Mouse (Mus musculus): ENCODE measurements around the gene Ddx19b. TPM values are rescaled to one million over a fixed set of nuclear protein-coding genes. Genes with fewer than 3 reads are reported as not detected.
"Not testable (repeated sequence)": the region's sequence is repeated elsewhere in the genome, so short reads cannot be mapped to it uniquely, and the experiment has no call there.

Gene Ddx19b
- polyA plus RNA-seq, 1 experiment = 5.6 TPM

- no peaks in the 10 kb centered on the region for H3K79me3 ChIP-seq (ENCODE audit: low read depth)
- H3K36me3 ChIP-seq (ENCODE audit: control insufficient read depth, insufficient read depth) = peaks cover 60% of the 10 kb centered on the region
- no peaks in the 10 kb centered on the region for H3K79me2 ChIP-seq (ENCODE audit: control insufficient read depth, insufficient read depth)
- H3K4me3 ChIP-seq (ENCODE audit: insufficient read depth, poor library complexity, severe bottlenecking) = no peak overlapping the region
- H3K27me3 ChIP-seq (ENCODE audit: control insufficient read depth, insufficient read depth, insufficient read length) = no peaks in the 10 kb centered on the region
- TF ChIP-seq USF1 (IDR thresholded peaks at IDR 0.05; ENCODE audit: low read depth) (peak; percentile 72), MYOD1 (IDR thresholded peaks at IDR 0.05; ENCODE audit: control insufficient read depth, insufficient read length, low read depth) (no peak)
- no peak overlapping the region for H3ac ChIP-seq (ENCODE audit: control insufficient read depth, insufficient read length, low read depth)
These were observed 68.5 kb downstream of the Ddx19b start for GRCm38 (mm10) chr8:110963051-110963450.

GRCm38 (mm10) chr8:110959906-110960305 lies 71.6 kb downstream of the Ddx19b start:
- H3K36me3 ChIP-seq (ENCODE audit: control insufficient read depth, insufficient read depth) = peaks cover 38% of the 10 kb centered on the region

GRCm38 (mm10) chr8:110959071-110959780 lies 72.3 kb downstream of the Ddx19b start:
- TF ChIP-seq CEBPB (IDR thresholded peaks at IDR 0.05; ENCODE audit: low read depth) (no peak), MYOD1 (IDR thresholded peaks at IDR 0.05; ENCODE audit: control insufficient read depth, insufficient read length, low read depth) (no peak), MYOG (IDR thresholded peaks at IDR 0.05; ENCODE audit: control insufficient read depth, extremely low read depth, insufficient read length) (no peak), FOSL1 (IDR thresholded peaks at IDR 0.05; ENCODE audit: insufficient read depth, low read length, poor library complexity, severe bottlenecking) (no peak), MAX (IDR thresholded peaks at IDR 0.05) (no peak), USF1 (IDR thresholded peaks at IDR 0.05; ENCODE audit: low read depth) (no peak), CTCF (IDR thresholded peaks at IDR 0.05; ENCODE audit: control insufficient read depth, insufficient read depth, insufficient read length) (no peak)

More at GRCm38 (mm10) chr8:110959906-110960305, 71.6 kb downstream of the Ddx19b start:
- Histone ChIP-seq H3K4me3 (ENCODE audit: insufficient read depth, poor library complexity, severe bottlenecking) (no peak overlapping the region), H3K79me2 (ENCODE audit: control insufficient read depth, insufficient read depth) (peaks cover 5% of the 10 kb centered on the region), H3ac (ENCODE audit: control insufficient read depth, insufficient read length, low read depth) (no peak overlapping the region), H3K27me3 (ENCODE audit: control insufficient read depth, insufficient read depth, insufficient read length) (no peaks in the 10 kb centered on the region), H3K79me3 (ENCODE audit: low read depth) (no peaks in the 10 kb centered on the region)
- no peak for TF ChIP-seq FOSL1 (IDR thresholded peaks at IDR 0.05; ENCODE audit: insufficient read depth, low read length, poor library complexity, severe bottlenecking)
- no peak for TF ChIP-seq MAX (IDR thresholded peaks at IDR 0.05)
- no peak for TF ChIP-seq CEBPB (IDR thresholded peaks at IDR 0.05; ENCODE audit: low read depth)
- no peak for TF ChIP-seq MYOG (IDR thresholded peaks at IDR 0.05; ENCODE audit: control insufficient read depth, extremely low read depth, insufficient read length)
- TF ChIP-seq USF1 (IDR thresholded peaks at IDR 0.05; ENCODE audit: low read depth) = no peak
- TF ChIP-seq CTCF (IDR thresholded peaks at IDR 0.05; ENCODE audit: control insufficient read depth, insufficient read depth, insufficient read length) = no peak
- no peak for TF ChIP-seq MYOD1 (IDR thresholded peaks at IDR 0.05; ENCODE audit: control insufficient read depth, insufficient read length, low read depth)

GRCm38 (mm10) chr8:110958553-110958952 lies 73.0 kb downstream of the Ddx19b start:
- not testable (repeated sequence) for H3K27me3 ChIP-seq (ENCODE audit: control insufficient read depth, insufficient read depth, insufficient read length); H3K4me3 ChIP-seq (ENCODE audit: insufficient read depth, poor library complexity, severe bottlenecking); H3K79me3 ChIP-seq (ENCODE audit: low read depth); H3ac ChIP-seq (ENCODE audit: control insufficient read depth, insufficient read length, low read depth); H3K79me2 ChIP-seq (ENCODE audit: control insufficient read depth, insufficient read depth)
- H3K36me3 ChIP-seq (ENCODE audit: control insufficient read depth, insufficient read depth) = peaks cover 28% of the 10 kb centered on the region

More at GRCm38 (mm10) chr8:110959071-110959780, 72.3 kb downstream of the Ddx19b start:
- no peaks in the 10 kb centered on the region for H3K27me3 ChIP-seq (ENCODE audit: control insufficient read depth, insufficient read depth, insufficient read length)
- no peak overlapping the region for H3K4me3 ChIP-seq (ENCODE audit: insufficient read depth, poor library complexity, severe bottlenecking)
- peaks cover 5% of the 10 kb centered on the region for H3K79me2 ChIP-seq (ENCODE audit: control insufficient read depth, insufficient read depth)
- H3K79me3 ChIP-seq (ENCODE audit: low read depth) = no peaks in the 10 kb centered on the region
- no peak overlapping the region for H3ac ChIP-seq (ENCODE audit: control insufficient read depth, insufficient read length, low read depth)
- peaks cover 31% of the 10 kb centered on the region for H3K36me3 ChIP-seq (ENCODE audit: control insufficient read depth, insufficient read depth)

GRCm38 (mm10) chr8:110958135-110958534 lies 73.4 kb downstream of the Ddx19b start:
- Histone ChIP-seq H3ac (ENCODE audit: control insufficient read depth, insufficient read length, low read depth) (no peak overlapping the region), H3K79me3 (ENCODE audit: low read depth) (peaks cover 1% of the 10 kb centered on the region), H3K4me3 (ENCODE audit: insufficient read depth, poor library complexity, severe bottlenecking) (no peak overlapping the region), H3K27me3 (ENCODE audit: control insufficient read depth, insufficient read depth, insufficient read length) (no peaks in the 10 kb centered on the region), H3K36me3 (ENCODE audit: control insufficient read depth, insufficient read depth) (peaks cover 28% of the 10 kb centered on the region), H3K79me2 (ENCODE audit: control insufficient read depth, insufficient read depth) (peaks cover 11% of the 10 kb centered on the region)
- no peak for TF ChIP-seq USF1 (IDR thresholded peaks at IDR 0.05; ENCODE audit: low read depth)
- no peak for TF ChIP-seq CEBPB (IDR thresholded peaks at IDR 0.05; ENCODE audit: low read depth)
- no peak for TF ChIP-seq FOSL1 (IDR thresholded peaks at IDR 0.05; ENCODE audit: insufficient read depth, low read length, poor library complexity, severe bottlenecking)
- TF ChIP-seq MAX (IDR thresholded peaks at IDR 0.05) = no peak
- TF ChIP-seq CTCF (IDR thresholded peaks at IDR 0.05; ENCODE audit: control insufficient read depth, insufficient read depth, insufficient read length) = no peak
- TF ChIP-seq MYOD1 (IDR thresholded peaks at IDR 0.05; ENCODE audit: control insufficient read depth, insufficient read length, low read depth) = no peak
- TF ChIP-seq MYOG (IDR thresholded peaks at IDR 0.05; ENCODE audit: control insufficient read depth, extremely low read depth, insufficient read length) = no peak

GRCm38 (mm10) chr8:110957471-110957870 lies 74.1 kb downstream of the Ddx19b start:
- Histone ChIP-seq H3K27me3 (ENCODE audit: control insufficient read depth, insufficient read depth, insufficient read length) (no peaks in the 10 kb centered on the region), H3K4me3 (ENCODE audit: insufficient read depth, poor library complexity, severe bottlenecking) (no peak overlapping the region), H3K79me2 (ENCODE audit: control insufficient read depth, insufficient read depth) (peaks cover 11% of the 10 kb centered on the region), H3K79me3 (ENCODE audit: low read depth) (peaks cover 1% of the 10 kb centered on the region), H3ac (ENCODE audit: control insufficient read depth, insufficient read length, low read depth) (no peak overlapping the region), H3K36me3 (ENCODE audit: control insufficient read depth, insufficient read depth) (peaks cover 28% of the 10 kb centered on the region)
- TF ChIP-seq MYOD1 (IDR thresholded peaks at IDR 0.05; ENCODE audit: control insufficient read depth, insufficient read length, low read depth) = no peak
- no peak for TF ChIP-seq CTCF (IDR thresholded peaks at IDR 0.05; ENCODE audit: control insufficient read depth, insufficient read depth, insufficient read length)
- no peak for TF ChIP-seq USF1 (IDR thresholded peaks at IDR 0.05; ENCODE audit: low read depth)
